Mouse (Mus musculus) ES-E14 (cell line): ENCODE measurements around the gene Per1. TPM values are rescaled to one million over a fixed set of nuclear protein-coding genes. Genes with fewer than 3 reads are reported as not detected.

Experiments used
- DNase-seq: peaks from one replicate; pipeline ENCODE4 v3.0.0-alpha.2; 2013; ENCODE audit warnings: low read depth, low spot score
- H3K27ac ChIP-seq: 2 replicates; pipeline ENCODE4 v1.5.1; 2012; ENCODE audit warnings: low read depth, mild to moderate bottlenecking, low read length, moderate library complexity, mixed read lengths; ENCODE audit not compliant: poor library complexity, insufficient read depth, severe bottlenecking
- H3K36me3 ChIP-seq: 2 replicates; pipeline ENCODE4 v1.6.1; 2012; ENCODE audit warnings: mild to moderate bottlenecking, low read length, moderate library complexity, mixed read lengths; ENCODE audit not compliant: control insufficient read depth, poor library complexity, insufficient read depth, severe bottlenecking
- H3K4me1 ChIP-seq, 2 experiments: fragments of 150-350 bp in 1 of 2; sonication (generic) in 1 of 2; 2 replicates each; pipeline ENCODE4 v1.6.1; 2012; ENCODE audit warnings: low read length in 2 of 2, mild to moderate bottlenecking in 1 of 2, mixed read lengths in 1 of 2; ENCODE audit not compliant: control insufficient read depth in 2 of 2, insufficient read depth in 2 of 2, poor library complexity in 1 of 2
- H3K4me3 ChIP-seq, 2 experiments: fragments of 150-350 bp in 1 of 2; sonication (generic) in 1 of 2; 2 replicates each; pipeline ENCODE4 v1.5.1; 2012; ENCODE audit warnings: low read length in 2 of 2, low read depth in 1 of 2, mild to moderate bottlenecking in 1 of 2, mixed read lengths in 1 of 2; ENCODE audit not compliant: insufficient read depth in 1 of 2, poor library complexity in 1 of 2, severe bottlenecking in 1 of 2
- H3K9ac ChIP-seq: 2 replicates; pipeline ENCODE4 v1.6.1; 2012; ENCODE audit warnings: low read depth, mild to moderate bottlenecking, low read length, mixed read lengths; ENCODE audit not compliant: poor library complexity, insufficient read depth, severe bottlenecking
- H3K9me3 ChIP-seq: fragments of 150-350 bp; sonication (generic); 2 replicates; pipeline ENCODE4 v1.6.1; 2012; ENCODE audit warnings: low read depth, mild to moderate bottlenecking, low read length; ENCODE audit not compliant: control insufficient read depth, insufficient read depth
- CHD2 ChIP-seq: IDR thresholded peaks from 2 replicates; pipeline ENCODE4 v1.6.1; 2014; ENCODE audit warnings: mild to moderate bottlenecking, low read depth, low read length, inconsistent platforms
- HCFC1 ChIP-seq: IDR thresholded peaks from 2 replicates; pipeline ENCODE4 v1.6.1; 2012; ENCODE audit warnings: low read length, inconsistent platforms, borderline replicate concordance; ENCODE audit not compliant: insufficient read depth
- MAFK ChIP-seq: IDR thresholded peaks from 2 replicates; pipeline ENCODE4 v1.6.1; 2014; ENCODE audit warnings: mild to moderate bottlenecking, low read depth, low read length, inconsistent platforms; ENCODE audit not compliant: insufficient read depth
- ZC3H11A ChIP-seq: IDR thresholded peaks from 2 replicates; pipeline ENCODE4 v1.6.1; 2012; ENCODE audit warnings: low read depth, mild to moderate bottlenecking, inconsistent platforms, low read length, borderline replicate concordance
- ZNF384 ChIP-seq: IDR thresholded peaks from 2 replicates; pipeline ENCODE4 v1.6.1; 2012; ENCODE audit warnings: low read depth, low read length, inconsistent platforms
- in situ Hi-C, 2 experiments: fragments of 600-800 bp; cut with MboI; formaldehyde crosslinking; loops; one replicate each; pipeline ENCODE4 v1.15.1; 2025; ENCODE audit warnings: low sequenced_read_pairs in 2 of 2, inconsistent platforms in 1 of 2; ENCODE audit not compliant: unreplicated experiment in 2 of 2
- total RNA-seq: library from RNA; depleted of rRNA; stranded (reverse); fragments of 300-350 nt; gene quantifications from 2 replicates; pipeline ENCODE4 v1.2.3, GENCODE M21; 2012

Gene Per1
- total RNA-seq, 1 experiment = 6.0 TPM

DNA sequence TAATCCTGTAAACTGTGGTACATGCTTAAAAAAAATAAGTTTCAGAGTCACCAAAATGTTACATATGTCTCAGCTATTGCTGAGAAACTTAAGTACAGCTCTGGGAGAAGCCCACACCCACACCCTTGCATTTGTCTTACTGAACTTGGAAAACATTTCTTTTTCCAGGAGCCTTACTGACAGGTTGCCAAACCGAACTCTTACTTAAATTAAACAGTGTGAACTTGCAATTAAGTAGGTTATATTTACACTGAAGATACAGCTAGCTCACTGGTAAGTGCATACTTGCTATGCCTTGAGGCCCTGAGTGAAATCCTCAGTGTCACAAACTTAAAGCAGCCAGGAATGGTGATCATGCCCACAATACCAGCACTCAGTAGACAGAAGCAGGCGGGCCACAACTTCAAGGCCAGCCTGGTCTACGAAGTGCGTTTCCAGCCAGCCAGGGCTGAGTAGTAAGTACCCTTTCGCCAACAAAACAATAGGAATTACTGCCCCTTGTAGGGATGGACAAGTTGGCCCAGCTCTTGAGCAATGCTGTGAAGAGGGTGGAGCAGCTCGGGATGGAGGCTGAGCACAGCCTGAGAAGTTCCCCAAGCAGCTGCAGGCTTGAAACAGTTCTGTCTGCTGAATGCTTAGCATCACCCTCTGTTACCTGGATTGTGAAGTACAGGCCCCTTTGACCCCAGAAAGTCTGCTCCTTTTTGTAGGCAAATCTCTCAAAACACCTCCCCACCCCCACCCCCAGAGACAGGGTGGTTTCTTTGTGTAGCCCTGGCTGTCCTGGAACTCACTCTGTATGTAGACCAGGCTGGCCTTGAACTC, 20.9 kb upstream of the Per1 start:
- no peaks in the 10 kb centered on the region for H3K36me3 ChIP-seq
- H3K9ac ChIP-seq = no peak overlapping the region
- no peaks in the 10 kb centered on the region for H3K9me3 ChIP-seq
- TF ChIP-seq CHD2 = no peak
- TF ChIP-seq MAFK = no peak
- TF ChIP-seq ZNF384 = no peak
- TF ChIP-seq ZC3H11A = no peak
- TF ChIP-seq HCFC1 = no peak
- DNase-seq = no peak
- H3K27ac ChIP-seq = peak overlapping the region; percentile 44
- peaks cover 0 to 13% of the 10 kb centered on the region in 2 experiments; a peak in 2 of 4 replicates for H3K4me1 ChIP-seq
- H3K4me3 ChIP-seq = no peak overlapping the region
- in situ Hi-C loops = no loop called here

DNA sequence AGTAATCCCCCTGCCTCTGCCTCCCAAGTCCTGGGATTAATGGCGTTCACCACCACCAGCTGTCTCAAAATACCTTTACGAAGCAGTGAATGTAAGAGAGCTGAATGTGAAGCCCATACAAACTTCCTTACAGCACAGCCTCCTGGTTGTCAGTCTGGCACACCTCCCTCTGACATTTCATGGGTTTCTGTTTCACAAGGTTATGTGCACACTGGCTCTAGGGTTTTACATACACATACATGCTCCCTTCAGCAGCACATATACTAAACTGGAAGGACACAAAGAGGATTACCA, 20.3 kb upstream of the Per1 start:
- no peak overlapping the region for H3K4me3 ChIP-seq
- H3K27ac ChIP-seq = no peak overlapping the region
- H3K4me1 ChIP-seq = peaks cover 0 to 13% of the 10 kb centered on the region in 2 experiments; a peak in 2 of 4 replicates
- no peaks in the 10 kb centered on the region for H3K9me3 ChIP-seq
- H3K36me3 ChIP-seq = no peaks in the 10 kb centered on the region
- no peak for TF ChIP-seq ZC3H11A
- TF ChIP-seq CHD2 = no peak
- TF ChIP-seq MAFK = no peak
- no peak for DNase-seq
- no peak overlapping the region for H3K9ac ChIP-seq
- in situ Hi-C loops = no loop called here

DNA sequence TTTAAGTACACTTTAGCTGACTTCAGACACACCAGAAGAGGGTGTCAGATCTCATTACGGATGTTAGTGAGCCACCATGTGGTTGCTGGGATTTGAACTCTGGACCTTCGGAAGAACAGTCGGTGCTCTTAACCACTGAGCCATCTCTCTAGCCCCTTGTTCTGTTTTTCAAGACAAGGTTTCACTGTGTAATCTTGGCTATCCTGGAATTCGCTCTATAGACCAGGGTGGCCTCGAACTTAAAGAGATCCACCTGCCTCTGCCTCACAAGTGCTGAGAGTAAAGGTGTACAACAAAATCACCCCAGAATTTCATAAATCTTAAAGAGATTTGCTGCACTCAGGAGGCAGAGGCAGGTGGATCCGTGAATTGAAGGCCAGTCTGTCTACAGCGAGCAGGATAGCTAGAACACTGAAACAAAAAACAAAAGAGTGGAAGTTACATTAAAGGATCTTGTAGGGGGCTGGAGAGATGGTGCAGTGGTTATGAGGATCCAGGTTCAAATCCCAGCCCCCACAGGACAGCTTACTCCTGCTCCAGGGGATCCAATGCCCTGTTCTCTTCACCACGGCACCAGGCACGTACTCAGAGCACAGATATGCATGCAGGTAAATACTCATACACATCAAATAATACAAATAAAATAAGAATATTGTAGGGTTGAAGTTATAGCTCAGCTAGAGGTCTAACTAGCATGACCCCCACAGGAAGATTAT, 19.1 kb upstream of the Per1 start:
- TF ChIP-seq ZNF384 (no peak), MAFK (no peak), HCFC1 (no peak), ZC3H11A (no peak), CHD2 (no peak)
- peak; percentile 78 for DNase-seq
- H3K4me1 ChIP-seq = peaks cover 0 to 15% of the 10 kb centered on the region in 2 experiments; a peak in 2 of 4 replicates
- no peak overlapping the region for H3K9ac ChIP-seq
- no peaks in the 10 kb centered on the region for H3K36me3 ChIP-seq
- no peaks in the 10 kb centered on the region for H3K9me3 ChIP-seq
- in situ Hi-C loops = no loop called here
- H3K27ac ChIP-seq = no peak overlapping the region
- H3K4me3 ChIP-seq = no peak overlapping the region

- in situ Hi-C loops = no loop called here
- no peak overlapping the region for H3K9ac ChIP-seq
Observed at GRCm38 (mm10) chr11:69076572-69076971, 18.4 kb upstream of the Per1 start.

More at GRCm38 (mm10) chr11:69076572-69076971, 18.4 kb upstream of the Per1 start:
- DNase-seq = no peak
- H3K9me3 ChIP-seq = no peaks in the 10 kb centered on the region
- H3K4me3 ChIP-seq = no peak overlapping the region
- H3K27ac ChIP-seq = no peak overlapping the region
- H3K36me3 ChIP-seq = no peaks in the 10 kb centered on the region
- H3K4me1 ChIP-seq = peaks cover 0 to 15% of the 10 kb centered on the region in 2 experiments; a peak in 2 of 4 replicates
- TF ChIP-seq CHD2 = no peak
- TF ChIP-seq ZNF384 = no peak
- no peak for TF ChIP-seq ZC3H11A
- TF ChIP-seq HCFC1 = no peak
- TF ChIP-seq MAFK = no peak
